In genomic region chr1:77346459-77346858, GRCm38 (mm10) we compare ENCODE assay signal across 19 mouse cellular contexts.
DNase-seq lines count a peak whose midpoint lies in the region; ATAC-seq lines count a peak whose summit lies in the region.
"Had no signal": no experiment of that assay in that cellular context is flagged by ENCODE, and none has a peak within 500 bp of the region (broad histone marks: within the 10 kb centered on the region; RNA-seq: fewer than 3 reads in every experiment).

No protein-coding gene starts in this region.

- no peaks in the 10 kb centered on the region for H3K9me3 ChIP-seq in liver, embryonic 11.5 days (ENCODE audit: control insufficient read depth, low read length)
- H3K9me3 ChIP-seq: megakaryocyte, embryonic 14.5 days had no signal

- H3K4me3 ChIP-seq in liver, embryonic 11.5 days (ENCODE audit: low read depth, low read length) = no peak overlapping the region
- H3K4me3 ChIP-seq: megakaryocyte, embryonic 14.5 days; myocyte had no signal

- WGBS in liver, embryonic 11.5 days = 88% methylated on average over 4 of the region's 4 CpGs

- no peaks in the 10 kb centered on the region for H3K36me3 ChIP-seq in liver, embryonic 11.5 days (ENCODE audit: control insufficient read depth, insufficient read depth, low read length)

- H3K9ac ChIP-seq in liver, embryonic 11.5 days (ENCODE audit: low read depth, low read length) = no peak overlapping the region

- H3K4me2 ChIP-seq in liver, embryonic 11.5 days = no peak overlapping the region

- no peak overlapping the region for H3K27ac ChIP-seq in liver, embryonic 11.5 days (ENCODE audit: low read depth, low read length)
- H3K27ac ChIP-seq: stomach, postnatal 0 days had no signal

- no peak for DNase-seq in frontal cortex, postnatal 14 days (ENCODE audit: low spot score in 2 of 2)
- peak; percentile 19 for DNase-seq in right cerebral cortex, postnatal 25 days
- no peak for DNase-seq in right cerebral cortex, postnatal 36 days (ENCODE audit: low spot score in 2 of 2)
- peak; percentile 63 to 75 for DNase-seq in layer of hippocampus, adult 8-10 months (ENCODE audit: low spot score in 2 of 2)
- DNase-seq in liver, embryonic 11.5 days (ENCODE audit: low spot score) = no peak
- DNase-seq: adrenal gland, adult 2 months; cerebellum, postnatal 36 days; kidney, postnatal 36 days; liver; lung, adult 18-20 months; midbrain, embryonic 14.5 days; right cerebral cortex, postnatal 14 days had no signal

- H3K4me1 ChIP-seq in liver, embryonic 11.5 days (replicated peaks; ENCODE audit: control insufficient read depth, insufficient read depth, low read length) = no peaks in the 10 kb centered on the region
- H3K4me1 ChIP-seq: megakaryocyte, embryonic 14.5 days had no signal

- peak; percentile 44; the same call in 1 of the 2 replicates for ATAC-seq in frontal cortex, adult (ENCODE audit: low TSS enrichment)
- ATAC-seq in liver, embryonic 11.5 days (replicated peaks; ENCODE audit: low FRiP score) = no peak
- no peak for ATAC-seq in erythroblast, adult 5-6 weeks (replicated peaks; ENCODE audit: low FRiP score, poor library complexity, severe bottlenecking)
- ATAC-seq: hindbrain, embryonic 16.5 days; intestine, embryonic 16.5 days had no signal

- H3K27me3 ChIP-seq in liver, embryonic 11.5 days (replicated peaks; ENCODE audit: control insufficient read depth, insufficient read depth, low read length) = no peaks in the 10 kb centered on the region
- H3K27me3 ChIP-seq: megakaryocyte, embryonic 14.5 days had no signal

Comparison
In these comparisons a context has a peak if more than half of its experiments do, and no peak if none do; other contexts are left out.
1. DNase-seq: peak in right cerebral cortex, postnatal 25 days (single experiment) and layer of hippocampus, adult 8-10 months (2 of 2); none in frontal cortex, postnatal 14 days (0 of 2), right cerebral cortex, postnatal 36 days (0 of 2) and liver, embryonic 11.5 days (single experiment).